Mouse (Mus musculus): ENCODE results near the gene Chchd2.
"Not testable (repeated sequence)": the region's sequence is repeated elsewhere in the genome, so short reads cannot be mapped to it uniquely, and the experiment has no call there.

The Chchd2 gene

GRCm38 (mm10) chr5:129886911-129887636, at the start of gene Chchd2:
Gene Chchd2, minus strand, starts transcription at chr5:129887470.
- DNase-seq (ENCODE audit: low read depth, low spot score): peak; percentile 94

GRCm38 (mm10) chr5:129936941-129937340, 49.7 kb upstream of the Chchd2 start:
- DNase-seq (ENCODE audit: low read depth, low spot score): no peak

GRCm38 (mm10) chr5:129929924-129930855, 42.9 kb upstream of the Chchd2 start:
- no peak for DNase-seq (ENCODE audit: low read depth, low spot score)

GRCm38 (mm10) chr5:129925933-129926332, 38.7 kb upstream of the Chchd2 start:
- no peak for DNase-seq (ENCODE audit: low read depth, low spot score)

- no peak for DNase-seq (ENCODE audit: low read depth, low spot score)
These were observed 37.7 kb upstream of the Chchd2 start for GRCm38 (mm10) chr5:129924820-129925452.

GRCm38 (mm10) chr5:129921972-129922371, 34.7 kb upstream of the Chchd2 start:
- DNase-seq (ENCODE audit: low read depth, low spot score): no peak

GRCm38 (mm10) chr5:129919320-129919719, 32.0 kb upstream of the Chchd2 start:
- no peak for DNase-seq (ENCODE audit: low read depth, low spot score)

GRCm38 (mm10) chr5:129918752-129919151, 31.5 kb upstream of the Chchd2 start:
- DNase-seq (ENCODE audit: low read depth, low spot score): no peak

GRCm38 (mm10) chr5:129918065-129918651, 30.9 kb upstream of the Chchd2 start:
- no peak for DNase-seq (ENCODE audit: low read depth, low spot score)

GRCm38 (mm10) chr5:129915491-129915890, 28.2 kb upstream of the Chchd2 start:
- DNase-seq (ENCODE audit: low read depth, low spot score): not testable (repeated sequence)

GRCm38 (mm10) chr5:129914024-129914423, 26.8 kb upstream of the Chchd2 start:
- no peak for DNase-seq (ENCODE audit: low read depth, low spot score)

- no peak for DNase-seq (ENCODE audit: low read depth, low spot score)
These were observed 22.3 kb upstream of the Chchd2 start for GRCm38 (mm10) chr5:129909591-129909990.

- DNase-seq (ENCODE audit: low read depth, low spot score): no peak
These were observed 21.9 kb upstream of the Chchd2 start for GRCm38 (mm10) chr5:129909147-129909546.

- DNase-seq (ENCODE audit: low read depth, low spot score): peak; percentile 89
These were observed 21.1 kb upstream of the Chchd2 start, which contains the start of gene Nupr1l for GRCm38 (mm10) chr5:129908242-129908965. Gene Nupr1l, plus strand, starts transcription at chr5:129908540.

GRCm38 (mm10) chr5:129907775-129908174, 20.5 kb upstream of the Chchd2 start:
- no peak for DNase-seq (ENCODE audit: low read depth, low spot score)

- no peak for DNase-seq (ENCODE audit: low read depth, low spot score)
These were observed 11.2 kb upstream of the Chchd2 start, which contains the start of gene Phkg1 for GRCm38 (mm10) chr5:129898449-129898848. Gene Phkg1, minus strand, starts transcription at chr5:129898549.

GRCm38 (mm10) chr5:129895198-129896088, 8.2 kb upstream of the Chchd2 start, which contains the start of gene Zbed5:
Gene Zbed5, plus strand, starts transcription at chr5:129895723.
- peak; percentile 90 for DNase-seq (ENCODE audit: low read depth, low spot score)

- not testable (repeated sequence) for DNase-seq (ENCODE audit: low read depth, low spot score)
These were observed 3.1 kb upstream of the Chchd2 start for GRCm38 (mm10) chr5:129890390-129890789.

- no peak for DNase-seq (ENCODE audit: low read depth, low spot score)
These were observed 999 bp downstream of the Chchd2 start for GRCm38 (mm10) chr5:129886271-129886670.

- no peak for DNase-seq (ENCODE audit: low read depth, low spot score)
These were observed 7.4 kb downstream of the Chchd2 start for GRCm38 (mm10) chr5:129879888-129880287.

Measured in embryo, embryonic 11.5 days (tissue).